Mouse (Mus musculus): ENCODE results near the gene Cbr2.

DNA sequence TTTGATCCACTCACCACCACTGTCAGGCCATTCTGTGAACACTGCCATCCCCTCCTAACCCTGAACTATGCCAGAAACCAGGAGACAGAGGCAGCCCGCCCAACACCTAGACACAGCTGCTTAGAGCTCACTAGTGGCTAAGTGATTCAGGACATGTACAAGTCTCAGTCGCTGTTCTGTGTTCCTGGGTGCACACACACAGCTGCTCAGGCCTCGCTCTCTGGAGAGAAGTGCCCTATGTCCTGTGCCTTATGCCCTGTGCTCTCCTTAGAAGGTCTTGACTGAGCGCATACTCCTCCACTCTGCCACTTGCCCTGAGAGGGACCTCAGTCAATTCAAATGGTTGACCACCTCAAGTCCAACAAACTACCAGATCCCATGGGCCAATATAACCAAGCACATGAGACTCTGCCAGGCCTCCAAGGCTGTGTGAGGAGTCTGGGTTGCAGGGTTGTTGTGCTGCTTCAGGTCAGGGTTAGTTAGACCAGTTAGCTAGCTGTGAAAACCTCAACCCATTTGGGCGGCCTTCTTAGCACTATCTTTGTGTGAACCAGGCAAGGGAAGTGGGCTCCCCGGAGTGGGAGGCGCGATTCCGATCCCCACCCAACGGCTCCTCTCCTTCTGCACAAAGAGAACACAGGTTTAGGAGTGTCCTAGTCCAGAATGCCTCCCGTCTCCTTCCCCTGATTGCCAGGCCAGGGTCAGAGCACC is 3.2 kb downstream of the Cbr2 start:
- TF ChIP-seq CTCF (IDR thresholded peaks at IDR 0.05; ENCODE audit: low read depth) = no peak
- no peak for TF ChIP-seq EP300 (IDR thresholded peaks at IDR 0.05; ENCODE audit: low read depth)
